Mouse (Mus musculus) 416B (cell line): Measurements from ENCODE around the gene Catsperd.

Source experiments
- DNase-seq: peaks from one replicate; pipeline ENCODE4 v3.0.0; 2011; ENCODE audit warnings: low read depth

Catsperd gene

GRCm38 (mm10) chr17:56666384-56666783, 38.4 kb downstream of the Catsperd start:
- DNase-seq: no peak

GRCm38 (mm10) chr17:56667591-56667990, 39.6 kb downstream of the Catsperd start:
- DNase-seq: peak; percentile 76

GRCm38 (mm10) chr17:56668384-56669144, 40.6 kb downstream of the Catsperd start:
- DNase-seq: peak; percentile 80

GRCm38 (mm10) chr17:56669766-56670165, 41.8 kb downstream of the Catsperd start:
- DNase-seq: no peak

- DNase-seq: peak; percentile 100
These were observed 45.2 kb downstream of the Catsperd start, which contains the start of gene Ranbp3 for GRCm38 (mm10) chr17:56672941-56673646. TSS of gene Ranbp3 (plus strand) at chr17:56673294.

GRCm38 (mm10) chr17:56673647-56674416, 45.9 kb downstream of the Catsperd start:
- peak; percentile 36 for DNase-seq

- DNase-seq: no peak
These were observed 53.8 kb downstream of the Catsperd start for GRCm38 (mm10) chr17:56681791-56682190.

GRCm38 (mm10) chr17:56682880-56683279, 54.9 kb downstream of the Catsperd start:
- no peak for DNase-seq

GRCm38 (mm10) chr17:56683546-56684140, 55.7 kb downstream of the Catsperd start:
- no peak for DNase-seq

GRCm38 (mm10) chr17:56684649-56685048, 56.7 kb downstream of the Catsperd start:
- no peak for DNase-seq

GRCm38 (mm10) chr17:56686801-56687200, 58.9 kb downstream of the Catsperd start:
- peak; percentile 45 for DNase-seq

- DNase-seq: peak; percentile 70
These were observed 60.1 kb downstream of the Catsperd start for GRCm38 (mm10) chr17:56688045-56688444.

- DNase-seq: no peak
These were observed 60.7 kb downstream of the Catsperd start for GRCm38 (mm10) chr17:56688689-56689088.

- no peak for DNase-seq
These were observed 65.5 kb downstream of the Catsperd start for GRCm38 (mm10) chr17:56693395-56693794.

GRCm38 (mm10) chr17:56693851-56694310, 65.9 kb downstream of the Catsperd start:
- peak; percentile 80 for DNase-seq

GRCm38 (mm10) chr17:56700451-56700850, 72.5 kb downstream of the Catsperd start:
- no peak for DNase-seq

- no peak for DNase-seq
These were observed 75.1 kb downstream of the Catsperd start for GRCm38 (mm10) chr17:56703038-56703437.

- DNase-seq: no peak
These were observed 78.6 kb downstream of the Catsperd start for GRCm38 (mm10) chr17:56706515-56706914.

- DNase-seq: no peak
These were observed 80.7 kb downstream of the Catsperd start for GRCm38 (mm10) chr17:56708692-56709091.

GRCm38 (mm10) chr17:56709708-56710107, 81.8 kb downstream of the Catsperd start:
- DNase-seq: no peak
